Mouse (Mus musculus): ENCODE results near the gene Ttll12.

Gene Ttll12

DNA sequence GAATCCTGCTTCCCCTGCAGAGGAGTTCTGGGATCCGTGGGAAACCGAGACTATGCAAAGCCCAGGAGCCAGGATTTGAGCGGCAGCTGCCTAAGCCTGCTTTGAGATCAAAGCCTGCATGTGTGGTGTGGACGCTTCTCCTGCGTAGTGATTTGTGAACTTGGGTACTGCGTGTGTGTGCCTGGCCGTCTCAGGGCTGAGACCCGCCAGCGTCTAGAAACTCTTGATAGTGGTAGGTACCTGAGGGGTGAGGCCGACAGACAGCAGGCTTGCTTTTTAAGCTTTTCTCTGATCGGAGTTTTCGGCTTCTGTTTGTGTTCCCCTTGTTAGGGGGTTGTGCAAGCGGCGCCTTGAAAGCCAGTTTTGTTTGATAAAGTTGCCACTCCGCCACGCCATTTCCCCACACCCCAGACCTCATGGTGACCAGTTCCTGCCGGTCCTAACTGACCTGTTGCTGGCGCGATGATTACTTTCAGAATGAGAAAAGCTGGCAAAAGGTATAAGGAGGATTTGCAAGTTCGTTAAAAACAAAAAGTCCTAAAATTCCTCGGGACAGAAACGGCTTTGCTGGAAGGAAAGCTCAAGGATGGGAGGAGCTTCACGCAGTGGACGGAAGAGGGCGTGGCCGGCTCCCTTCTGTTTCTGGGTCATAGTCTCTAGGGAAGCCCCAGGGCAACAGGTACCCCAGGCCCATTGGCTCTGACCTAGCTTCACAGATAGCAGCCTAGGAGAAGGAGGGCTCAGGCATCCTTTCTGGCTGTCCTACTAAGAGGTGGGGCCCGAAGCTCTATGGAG is 30.9 kb downstream of the Ttll12 start:
- peak; percentile 59 for DNase-seq (ENCODE audit: low read depth, low spot score)

DNA sequence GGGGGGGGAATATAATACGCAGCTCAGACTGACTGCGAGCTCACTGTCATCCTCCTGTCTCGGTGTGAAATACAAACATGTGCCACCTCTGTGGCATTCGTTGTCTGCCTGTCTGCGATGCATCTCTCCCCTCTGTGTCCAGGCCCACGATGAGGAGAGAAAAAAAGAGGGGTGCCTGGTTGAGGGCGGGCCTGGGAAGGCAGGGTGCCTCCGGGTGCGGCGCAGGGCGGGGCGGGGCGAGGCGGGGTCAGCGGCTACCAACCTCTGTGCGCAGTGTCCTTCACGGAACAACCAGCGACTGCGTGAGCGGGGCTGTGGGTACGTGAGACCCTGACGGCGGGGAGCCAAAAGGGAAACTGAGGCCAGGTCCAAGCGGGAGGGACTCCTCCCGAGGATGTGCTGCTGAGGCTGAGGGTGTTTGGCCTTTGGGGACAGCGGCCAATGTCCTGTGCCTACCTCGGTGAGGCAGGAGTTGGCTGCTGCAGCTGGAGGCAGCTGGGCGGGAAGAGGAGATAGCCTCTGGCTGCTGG is 31.6 kb downstream of the Ttll12 start, which contains the start of the genes Tspo and Mcat:
Tspo (plus strand) TSS at position 266 of the 530 bp plus-strand sequence.
Mcat (minus strand) TSS at position 461 of the 530 bp plus-strand sequence.
- DNase-seq (ENCODE audit: low read depth, low spot score): peak; percentile 84

DNA sequence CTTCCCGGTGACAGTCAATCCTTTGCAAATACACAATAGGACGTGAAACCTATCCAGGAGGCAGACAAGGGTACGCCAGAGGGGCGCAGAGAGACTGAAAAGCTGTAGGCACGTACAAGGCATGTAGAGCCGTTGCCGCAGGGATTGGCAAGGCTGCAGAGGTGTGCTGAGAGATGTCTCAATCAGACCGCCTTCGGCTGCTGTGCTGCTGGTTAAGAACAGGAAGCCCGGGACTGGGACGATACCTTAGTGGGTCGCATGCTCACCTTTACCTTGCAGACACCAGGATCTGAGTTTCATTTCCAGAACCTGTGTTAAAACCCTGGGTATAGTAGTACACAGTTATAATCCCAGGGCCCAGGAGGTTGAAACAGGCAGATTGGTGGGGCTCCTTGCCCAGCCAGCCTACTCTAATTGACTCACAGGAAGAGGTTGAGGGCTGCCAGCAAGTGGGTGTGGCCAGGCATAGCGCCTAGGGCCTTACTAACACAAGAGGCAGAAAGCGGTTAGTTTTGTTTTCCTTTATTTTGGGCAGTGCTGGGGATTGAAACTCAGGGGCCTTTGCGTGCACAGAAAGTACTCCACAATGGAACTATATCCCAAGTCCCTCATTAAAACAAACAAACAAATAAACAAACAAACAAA is 32.2 kb downstream of the Ttll12 start:
- peak; percentile 90 for DNase-seq (ENCODE audit: low read depth, low spot score)

DNA sequence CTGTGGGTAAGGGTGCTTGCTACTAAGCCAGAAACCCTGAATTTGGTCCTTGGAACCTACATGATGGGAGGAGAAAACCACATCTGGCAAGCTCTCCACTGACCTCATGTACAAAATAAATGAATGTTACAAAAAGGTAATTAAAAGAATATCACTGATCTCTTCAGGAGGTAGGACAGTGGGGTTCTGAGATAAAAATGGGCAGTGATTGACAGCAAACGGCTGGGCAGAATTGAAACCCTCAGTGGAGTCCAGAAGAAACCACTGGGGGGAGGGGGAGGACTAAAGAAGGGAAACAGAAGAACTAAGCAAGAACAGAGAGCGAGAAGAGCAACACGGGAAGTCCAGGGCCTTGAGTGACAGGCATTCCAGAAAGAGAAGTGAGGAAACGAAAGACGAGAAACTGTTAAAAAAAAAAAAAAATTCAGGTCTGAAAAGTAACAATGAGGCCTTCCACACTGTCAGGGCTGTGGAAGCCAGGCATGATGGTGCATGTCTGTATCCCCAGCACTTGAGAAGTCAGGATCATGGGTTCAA is 33.9 kb downstream of the Ttll12 start:
- DNase-seq (ENCODE audit: low read depth, low spot score): no peak

DNA sequence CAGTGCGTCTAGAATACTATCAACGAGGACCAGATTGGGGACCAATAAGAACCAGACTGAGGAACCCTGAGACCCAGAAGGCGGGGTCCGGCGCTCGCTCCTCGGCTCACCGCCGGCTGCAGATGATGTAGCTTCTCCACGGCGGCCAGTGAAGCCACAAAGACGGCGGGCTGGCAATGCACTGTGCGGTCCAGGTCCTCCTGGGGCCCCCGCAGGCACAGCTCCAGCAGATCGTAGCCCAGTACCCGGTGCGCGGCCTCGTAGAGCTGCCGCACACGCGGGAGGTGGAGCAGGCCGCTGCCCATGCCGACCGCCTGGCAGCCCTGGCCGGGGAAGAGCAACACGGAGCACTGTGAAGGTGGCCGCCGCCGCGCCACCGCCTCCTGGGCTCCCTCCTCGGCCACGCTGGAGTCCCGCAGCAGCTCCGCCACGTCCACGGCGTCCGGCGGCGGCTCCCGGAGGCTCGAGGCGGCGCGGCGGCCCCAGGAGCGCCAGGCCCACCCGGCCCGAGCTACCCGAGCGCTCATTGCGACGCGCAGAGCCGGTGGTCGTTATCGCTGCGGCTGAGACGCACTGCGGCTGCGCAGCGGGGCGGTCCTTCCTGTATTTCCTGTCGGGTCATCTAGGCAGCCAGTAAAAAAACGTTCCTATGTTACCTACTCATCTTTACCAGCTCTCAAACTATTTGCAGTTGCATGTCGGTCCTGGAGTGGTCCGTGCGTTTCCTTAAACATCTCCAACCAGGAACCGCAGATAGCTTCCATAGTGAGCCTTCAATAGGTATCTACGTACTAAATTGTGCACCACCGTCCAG is 39.6 kb downstream of the Ttll12 start:
- DNase-seq (ENCODE audit: low read depth, low spot score): peak; percentile 90

DNA sequence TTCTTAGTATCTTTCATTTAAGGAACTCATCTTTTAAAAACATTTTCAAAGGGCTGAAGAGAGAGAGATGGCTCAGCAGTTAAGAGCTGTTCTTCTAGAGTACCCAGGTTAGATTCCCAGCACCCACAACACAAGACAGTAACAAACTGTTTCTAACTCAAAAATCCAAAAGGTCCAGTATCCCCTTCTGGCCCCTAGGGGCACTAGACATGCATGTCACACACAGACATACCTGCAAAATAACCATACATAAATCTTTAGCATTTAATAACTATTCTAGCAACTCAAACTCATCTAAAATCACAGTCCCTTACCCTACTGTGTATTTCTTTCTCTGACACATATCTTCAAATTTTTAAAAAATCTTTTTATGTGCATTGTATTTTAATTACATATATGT is 41.1 kb downstream of the Ttll12 start:
- DNase-seq (ENCODE audit: low read depth, low spot score): peak; percentile 35

DNA sequence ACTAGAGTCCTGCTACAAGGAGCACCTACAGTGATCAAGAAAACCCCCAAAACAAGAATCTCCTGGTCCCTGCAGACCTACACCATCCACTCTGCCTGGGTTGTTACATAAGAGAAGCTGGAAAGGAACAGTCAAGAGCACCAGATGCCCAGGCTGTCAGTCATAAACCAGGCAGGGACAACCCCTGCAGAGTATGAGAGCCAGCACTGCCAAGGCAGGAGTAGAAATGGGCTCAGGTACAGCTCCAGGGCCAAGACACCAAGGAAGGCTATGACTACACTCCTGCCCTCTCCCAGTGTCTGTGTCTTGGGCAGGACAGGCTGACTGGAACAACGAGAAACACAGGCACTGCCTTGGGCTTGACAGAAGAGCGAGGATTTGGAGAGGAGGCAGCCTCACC is 44.8 kb downstream of the Ttll12 start:
- DNase-seq (ENCODE audit: low read depth, low spot score): no peak

DNA sequence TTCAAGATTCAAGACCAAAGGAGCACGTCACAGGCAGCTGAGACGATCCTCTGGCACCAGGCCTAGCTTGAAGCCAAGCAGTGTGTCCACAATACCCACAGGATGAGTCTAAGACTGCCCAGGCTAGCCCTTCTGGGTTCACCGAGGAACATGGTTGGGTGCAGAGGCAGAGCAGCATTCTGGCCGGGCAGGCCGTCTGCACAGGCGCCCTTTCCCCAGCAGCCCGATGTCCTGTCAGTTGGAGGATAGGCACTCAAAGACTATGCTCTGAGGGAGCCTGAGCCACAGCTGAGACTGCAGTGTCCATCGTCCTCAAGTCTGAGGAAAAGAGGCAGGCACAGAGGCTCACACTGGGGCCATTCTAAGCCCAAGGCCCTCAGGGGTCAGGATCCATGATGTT is 47.8 kb downstream of the Ttll12 start:
- DNase-seq (ENCODE audit: low read depth, low spot score): no peak

DNA sequence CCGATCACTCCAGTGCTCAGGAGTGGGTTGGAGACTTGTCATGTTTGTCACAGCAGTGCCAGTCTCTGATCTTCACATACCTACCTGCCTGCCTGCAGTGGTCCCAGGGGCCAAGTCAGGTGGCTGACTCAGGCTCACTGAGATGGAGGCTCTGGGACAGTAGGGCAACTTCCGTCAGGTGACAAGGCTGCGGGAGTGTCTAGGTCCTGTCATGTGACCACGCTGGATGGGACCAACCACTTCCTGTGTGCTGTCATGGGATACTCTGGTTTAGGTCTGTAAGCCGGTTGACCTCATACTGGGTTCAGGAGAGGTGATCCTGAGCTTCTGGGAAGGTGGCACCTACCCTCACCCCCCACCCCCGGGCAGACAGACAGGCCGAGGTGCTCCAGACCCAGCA is 48.9 kb downstream of the Ttll12 start:
- DNase-seq (ENCODE audit: low read depth, low spot score): no peak

DNA sequence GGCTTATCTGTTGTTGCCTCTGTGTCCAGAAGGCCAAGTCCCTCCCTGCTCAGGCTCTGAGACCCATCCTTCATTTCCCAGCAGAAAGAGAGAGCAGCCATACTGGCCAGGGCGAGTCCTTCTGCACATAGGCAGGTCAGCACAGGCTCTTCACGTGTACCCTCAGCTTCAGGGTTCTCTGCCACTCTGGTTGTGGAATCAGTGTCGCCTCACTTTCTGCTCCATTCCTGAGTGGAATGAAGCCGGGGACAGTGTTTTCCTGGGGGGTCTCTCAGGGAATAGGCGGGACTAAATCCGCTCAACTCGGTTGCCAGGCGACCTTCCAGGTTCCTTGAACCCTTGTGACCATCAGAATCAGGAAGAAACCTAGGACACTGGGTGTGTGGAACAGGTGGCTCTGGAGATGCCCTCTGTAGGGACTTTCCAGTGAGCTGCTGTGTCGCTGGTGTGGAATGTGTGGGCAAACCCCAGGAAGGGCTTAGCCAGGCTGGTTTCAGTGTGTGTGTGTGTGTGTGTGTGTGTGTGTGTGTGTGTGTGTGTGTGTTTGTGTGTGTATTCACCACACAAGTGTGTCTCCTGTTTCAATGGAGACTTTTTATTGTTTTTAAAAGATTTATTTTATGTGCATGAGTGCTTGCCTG is 53.2 kb downstream of the Ttll12 start:
- no peak for DNase-seq (ENCODE audit: low read depth, low spot score)

DNA sequence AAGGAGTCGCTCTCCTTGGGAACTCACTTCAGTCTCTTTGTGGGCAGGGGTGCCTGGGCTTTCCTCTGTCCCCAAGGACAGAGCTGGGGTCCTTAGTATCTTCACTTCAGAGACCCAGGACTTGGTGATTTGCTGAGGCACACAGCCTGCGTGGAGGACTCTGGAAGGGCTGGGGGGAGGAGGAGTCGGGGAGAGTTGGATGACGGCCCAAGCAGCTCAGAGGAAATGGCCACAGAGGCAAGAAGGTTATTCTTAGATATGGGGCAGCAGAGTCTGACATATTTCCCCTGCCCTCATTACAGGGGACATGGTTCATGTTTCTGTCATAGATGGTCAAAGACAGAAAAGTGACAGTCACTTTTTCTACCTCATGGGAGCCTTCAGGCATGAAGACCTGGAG is 55.1 kb downstream of the Ttll12 start:
- no peak for DNase-seq (ENCODE audit: low read depth, low spot score)

DNA sequence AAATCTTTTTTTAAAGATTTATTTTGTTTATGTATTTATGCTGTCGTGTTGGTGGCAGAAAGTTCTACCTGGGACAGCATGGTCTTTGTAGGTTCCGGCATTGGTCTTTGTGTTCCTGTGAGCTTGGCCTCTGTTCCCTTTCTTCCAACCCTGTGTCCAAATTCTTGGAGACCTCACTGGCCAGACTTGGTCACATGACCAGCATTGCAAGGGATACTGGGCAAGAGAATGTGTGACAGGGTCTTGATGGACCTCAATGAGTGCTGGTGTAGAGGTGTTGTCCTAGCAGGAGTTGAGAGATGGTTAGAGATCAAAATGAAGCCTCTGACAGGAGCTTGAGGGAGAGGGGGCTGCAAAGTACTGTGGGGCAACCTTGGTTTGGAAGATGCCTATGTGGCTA is 56.1 kb downstream of the Ttll12 start:
- no peak for DNase-seq (ENCODE audit: low read depth, low spot score)

DNA sequence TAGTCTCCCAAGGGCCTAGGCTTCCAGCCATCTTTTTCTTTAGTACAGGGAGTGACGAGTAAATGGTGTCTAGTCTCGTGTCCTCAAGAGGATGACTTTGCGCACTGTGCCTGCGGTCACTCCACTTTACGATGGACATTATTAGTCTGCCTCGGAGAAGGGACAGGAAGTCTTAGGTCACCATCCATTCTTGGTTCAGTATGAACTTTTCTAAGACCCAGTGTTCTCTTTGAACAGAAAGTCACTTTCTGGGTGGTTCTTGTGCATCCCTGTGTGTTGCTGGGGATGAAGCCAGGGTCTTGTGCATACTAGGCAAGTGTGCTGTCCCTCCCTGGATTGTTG is 59.1 kb downstream of the Ttll12 start:
- no peak for DNase-seq (ENCODE audit: low read depth, low spot score)

DNA sequence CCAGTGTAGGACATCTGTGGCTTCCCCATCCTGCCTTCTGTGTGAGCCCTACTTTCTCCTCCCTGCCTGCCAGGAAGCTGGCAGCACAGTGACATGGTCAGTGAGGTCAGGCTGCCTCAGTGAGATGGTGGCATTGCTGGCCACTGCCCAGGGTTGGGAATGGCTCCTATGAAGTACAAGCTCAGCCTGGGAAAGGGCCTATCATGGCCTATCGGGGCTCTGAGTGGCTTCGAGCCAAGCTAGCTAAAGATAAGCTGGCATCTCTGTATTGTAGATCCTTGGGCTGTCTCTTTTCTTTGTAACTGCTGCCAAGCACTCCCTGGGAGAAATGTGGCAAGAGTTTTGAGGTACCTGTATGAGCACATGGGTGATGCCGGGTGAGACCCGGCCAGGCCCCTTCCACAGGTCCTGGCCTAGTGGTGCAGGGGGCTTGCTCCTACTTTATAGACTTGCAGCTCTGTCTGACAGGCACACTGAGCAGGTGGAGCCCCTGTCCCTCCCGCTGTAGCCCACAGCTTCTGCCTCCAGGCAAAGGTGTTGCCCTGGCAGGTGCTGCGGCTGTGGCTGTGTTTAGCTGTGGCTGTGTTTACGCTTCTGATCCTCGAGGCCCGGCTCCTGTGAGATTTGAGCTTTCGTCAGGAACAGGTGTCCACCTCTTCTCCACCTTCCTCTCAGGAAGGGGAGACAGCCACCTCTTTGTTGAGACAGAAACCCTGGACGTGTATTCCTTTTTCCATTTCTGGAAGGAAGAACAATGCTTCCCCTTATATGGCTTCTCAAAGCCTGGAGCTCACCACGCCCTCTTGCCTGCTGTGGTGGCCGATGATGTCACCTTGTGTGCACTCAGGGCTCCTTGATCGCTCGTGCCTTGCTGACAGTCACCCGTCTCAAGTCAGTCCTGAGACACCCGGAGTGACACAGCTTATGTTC is 59.7 kb downstream of the Ttll12 start:
- no peak for DNase-seq (ENCODE audit: low read depth, low spot score)

DNA sequence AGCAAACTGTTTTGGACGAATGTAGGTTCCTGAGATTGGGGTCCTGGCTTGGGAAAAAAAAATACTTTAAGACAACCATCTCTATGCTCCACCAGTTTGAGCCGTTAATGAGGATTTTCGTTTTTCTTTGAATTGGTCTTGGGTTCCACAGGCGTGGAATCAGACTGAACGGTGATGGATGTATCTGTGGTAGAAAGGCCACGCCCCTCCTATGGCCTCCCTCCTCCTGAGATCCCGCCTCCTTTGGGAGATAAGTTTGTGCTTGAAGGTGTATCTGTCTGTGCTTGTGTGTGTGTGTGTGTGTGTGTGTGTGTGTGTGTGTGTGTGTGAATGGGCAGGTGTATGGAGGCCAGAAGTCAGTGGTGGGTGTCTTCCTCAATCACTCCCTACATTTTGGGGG is 62.4 kb downstream of the Ttll12 start:
- no peak for DNase-seq (ENCODE audit: low read depth, low spot score)

DNA sequence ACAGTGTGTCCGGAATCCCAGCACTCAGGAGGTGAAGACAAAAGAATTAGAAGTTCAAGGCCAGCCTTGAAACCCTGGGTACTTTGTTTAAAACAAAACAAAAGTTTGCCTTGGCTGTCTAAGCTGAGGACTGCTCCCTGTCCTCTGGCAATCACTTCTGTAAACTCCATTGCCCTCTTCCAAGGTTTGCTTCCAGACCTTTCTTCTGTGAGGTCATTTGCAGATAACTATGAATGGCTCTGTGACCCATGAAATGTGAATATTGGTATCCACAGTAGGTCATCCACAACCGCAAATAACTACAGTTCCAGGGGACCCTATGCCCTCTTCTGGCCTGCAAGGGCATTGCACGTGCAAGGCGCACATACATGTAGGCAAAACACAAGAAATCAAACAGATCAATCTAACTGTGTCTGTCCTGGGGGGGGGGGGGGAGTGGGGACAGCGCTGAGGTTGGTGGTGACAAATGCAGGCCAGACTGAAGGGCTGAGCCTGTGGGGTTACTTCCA is 62.9 kb downstream of the Ttll12 start:
- DNase-seq (ENCODE audit: low read depth, low spot score): no peak

DNA sequence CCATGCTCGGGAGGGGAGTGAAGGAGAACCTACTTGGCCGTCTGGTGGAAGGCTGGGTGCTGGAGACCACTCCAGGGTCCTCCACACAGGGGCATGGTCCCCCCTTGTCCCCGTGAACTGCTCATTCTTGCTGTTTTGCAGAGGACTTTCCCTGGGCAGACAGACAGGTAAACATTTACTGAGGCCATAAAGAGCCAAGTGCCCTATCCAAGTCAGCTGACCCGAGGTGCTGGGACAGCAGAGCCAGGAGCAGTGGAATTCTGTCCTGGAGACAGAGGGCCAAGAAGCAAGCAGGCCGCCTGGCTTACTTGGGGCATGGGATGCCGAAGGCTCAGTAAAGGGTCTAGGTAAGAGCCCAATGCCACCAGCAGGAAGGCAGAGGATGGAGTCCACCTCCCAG is 64.3 kb downstream of the Ttll12 start:
- no peak for DNase-seq (ENCODE audit: low read depth, low spot score)

DNA sequence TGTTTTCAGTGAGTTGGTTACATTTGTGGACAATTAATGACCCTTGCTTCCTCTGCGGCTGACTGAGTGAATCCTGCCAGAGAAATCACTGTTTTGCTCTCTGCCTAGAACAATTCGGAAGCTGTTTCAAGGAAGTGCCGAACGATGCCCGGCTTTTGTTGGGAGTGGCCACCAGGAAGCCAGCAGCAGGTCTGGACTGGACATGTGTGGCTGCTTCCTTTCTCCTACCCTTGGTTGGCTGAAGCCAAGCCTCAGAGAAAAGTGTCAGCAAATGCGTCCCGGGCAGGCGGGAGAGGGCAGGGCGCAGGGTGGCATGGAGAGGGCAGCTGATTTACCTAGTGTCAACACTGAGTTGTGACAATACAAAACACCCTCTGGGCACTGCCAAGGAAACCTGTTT is 64.7 kb downstream of the Ttll12 start:
- DNase-seq (ENCODE audit: low read depth, low spot score): no peak

DNA sequence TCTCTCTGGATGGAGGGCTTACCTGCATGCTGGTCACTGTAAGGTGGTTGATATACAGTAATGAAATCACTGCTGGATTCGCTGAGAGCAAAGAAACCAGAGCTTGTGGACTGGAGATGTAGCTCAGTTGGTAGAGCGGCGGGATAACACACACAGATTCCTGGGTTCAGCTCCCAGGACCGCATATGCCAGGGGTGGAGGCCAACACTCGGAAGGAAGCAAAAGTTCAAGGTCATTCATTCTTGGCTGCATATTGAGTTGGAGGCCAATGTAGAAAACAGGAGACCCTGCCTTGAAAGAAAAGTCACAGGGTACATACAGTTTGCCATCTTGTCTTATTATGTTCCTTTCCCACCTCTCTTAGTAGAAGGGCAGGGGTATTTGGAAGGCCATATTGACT is 65.2 kb downstream of the Ttll12 start:
- no peak for DNase-seq (ENCODE audit: low read depth, low spot score)

DNA sequence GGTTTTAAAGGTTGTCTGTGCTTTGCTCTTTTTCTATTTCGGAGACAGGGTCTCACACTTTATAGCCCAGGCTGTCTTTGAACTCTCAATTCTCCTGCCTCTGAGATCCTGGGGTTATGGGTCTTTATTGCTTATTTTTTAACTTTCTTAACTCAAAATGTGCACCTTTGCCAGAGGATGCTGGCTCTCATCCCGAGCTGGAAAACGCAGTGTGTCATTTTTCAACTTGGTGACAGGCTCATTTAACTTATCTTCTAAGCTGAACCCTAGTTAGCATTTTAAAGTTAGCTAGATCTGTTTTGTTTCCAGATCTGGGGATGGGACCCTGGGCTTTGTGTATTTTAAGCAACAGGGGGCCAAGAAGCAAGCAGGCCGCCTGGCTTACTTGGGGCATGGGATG is 66.1 kb downstream of the Ttll12 start:
- no peak for DNase-seq (ENCODE audit: low read depth, low spot score)

Measured in CD4-positive helper T cell, adult 2 months (primary cell).